Mouse (Mus musculus): Measurements from ENCODE around the gene Mki67.

- TF ChIP-seq CTCF (IDR thresholded peaks at IDR 0.05; ENCODE audit: low read depth, low read length): no peak
- TF ChIP-seq POLR2AphosphoS5 (IDR thresholded peaks at IDR 0.05; ENCODE audit: insufficient replicate concordance, low read depth, low read length): no peak
- TF ChIP-seq GATA2 (IDR thresholded peaks at IDR 0.05; ENCODE audit: borderline replicate concordance, low read depth, low read length): no peak
- no peak for TF ChIP-seq GATA1 (IDR thresholded peaks at IDR 0.05; ENCODE audit: borderline replicate concordance, low read length)
- TF ChIP-seq TAL1 (conservative IDR thresholded peaks at IDR 0.05; ENCODE audit: low read depth, low read length): no peak
These were observed 67.3 kb downstream of the Mki67 start for GRCm38 (mm10) chr7:135648821-135649220.

Data from G1E (cell line).